Mouse (Mus musculus) kidney, embryonic 16.5 days (tissue): Measurements from ENCODE around the gene Slc17a8. TPM values are rescaled to one million over a fixed set of nuclear protein-coding genes. Genes with fewer than 3 reads are reported as not detected.
"Not testable (repeated sequence)": the region's sequence is repeated elsewhere in the genome, so short reads cannot be mapped to it uniquely, and the experiment has no call there.

Experiments
- ATAC-seq: fragments of 200-750 bp; cut with Nextera tagmentation; 2 replicates; pipeline ENCODE4 v1.8.0; 2017; ENCODE audit warnings: moderate TSS enrichment; ENCODE audit not compliant: low FRiP score, low TSS enrichment
- H3K27ac ChIP-seq: fragments of 300-500 bp; sonication (generic); 2 replicates; pipeline ENCODE4 v1.5.1; 2014; ENCODE audit warnings: low read length
- H3K27me3 ChIP-seq: fragments of 300-500 bp; sonication (generic); 2 replicates; pipeline ENCODE4 v1.6.1; 2014; ENCODE audit warnings: low read length, control low read depth, mixed read lengths; ENCODE audit not compliant: insufficient read depth
- H3K36me3 ChIP-seq: fragments of 300-500 bp; sonication (generic); 2 replicates; pipeline ENCODE4 v1.6.1; 2014; ENCODE audit warnings: low read length, control low read depth, mixed read lengths; ENCODE audit not compliant: insufficient read depth
- H3K4me1 ChIP-seq: fragments of 300-500 bp; sonication (generic); 2 replicates; pipeline ENCODE4 v1.6.1; 2014; ENCODE audit warnings: low read length, control low read depth, mixed read lengths; ENCODE audit not compliant: insufficient read depth
- H3K4me2 ChIP-seq: fragments of 300-500 bp; sonication (generic); replicated peaks from 2 replicates; pipeline ENCODE4 v1.6.1; 2014; ENCODE audit warnings: low read depth, low read length
- H3K4me3 ChIP-seq: fragments of 300-500 bp; sonication (generic); 2 replicates; pipeline ENCODE4 v1.5.1; 2014; ENCODE audit warnings: mild to moderate bottlenecking, low read length
- H3K9ac ChIP-seq: fragments of 300-500 bp; sonication (generic); replicated peaks from 2 replicates; pipeline ENCODE4 v1.6.1; 2014; ENCODE audit warnings: low read length
- H3K9me3 ChIP-seq: fragments of 300-500 bp; sonication (generic); 2 replicates; pipeline ENCODE4 v1.6.1; 2016; ENCODE audit warnings: low read length, control low read depth
- WGBS: fragments of 180-500 bp; shearing (Covaris S2); extraction: QIAGEN DNeasy Blood & Tissue Kit; methylation state at CpG from one replicate; pipeline ENCODE4 v1.1.7; 2014; 5-methylcytosine and 5-hydroxymethylcytosine counted together
- polyA plus RNA-seq: library from polyadenylated mRNA; unstranded; fragments of >200 nt; fragmentation: Nextera tagmentation; extraction: Ambion mirVana; gene quantifications from 2 replicates; pipeline ENCODE4 v1.2.1, GENCODE M21; 2015

The Slc17a8 gene
- polyA plus RNA-seq = 1.2 and 2.1 TPM in 2 replicates

- Histone ChIP-seq H3K4me1 (no peaks in the 10 kb centered on the region), H3K27me3 (no peaks in the 10 kb centered on the region), H3K36me3 (no peaks in the 10 kb centered on the region), H3K27ac (no peak within 1 kb of the TSS), H3K4me3 (no peak within 1 kb of the TSS), H3K9ac (no peak within 1 kb of the TSS), H3K9me3 (no peaks in the 10 kb centered on the region), H3K4me2 (no peak within 1 kb of the TSS)
- ATAC-seq = no peak
- 33% methylated on average over 7 of the region's 7 CpGs for WGBS
These were observed at the start of gene Slc17a8 for GRCm38 (mm10) chr10:89621129-89621528. Gene Slc17a8 (minus strand): TSS chr10:89621253.

- not testable (repeated sequence) for H3K9me3 ChIP-seq
- WGBS = 91% methylated on average over 5 of the region's 5 CpGs
These were observed 49.3 kb upstream of the Slc17a8 start for GRCm38 (mm10) chr10:89670371-89670770.

DNA sequence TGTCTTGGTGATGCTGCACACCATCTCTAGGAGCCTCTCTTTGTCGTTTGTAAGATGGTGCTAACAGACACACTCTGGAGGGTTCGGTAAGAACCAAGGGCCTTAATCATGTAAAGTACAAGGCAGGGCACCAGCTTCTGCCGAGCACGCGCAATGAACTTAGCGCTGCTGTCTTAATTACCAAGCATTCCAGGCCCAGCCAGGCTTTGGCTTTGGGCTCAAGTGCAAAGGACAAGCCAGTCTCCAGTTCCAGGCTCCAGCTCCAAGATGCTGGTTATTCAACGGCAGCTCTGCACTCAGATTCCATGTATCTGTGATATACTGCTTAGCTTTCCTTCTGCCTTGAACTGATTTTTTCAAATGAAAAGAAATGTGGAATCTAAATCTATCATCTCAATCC, 46.5 kb upstream of the Slc17a8 start:
- no peak overlapping the region for H3K9ac ChIP-seq
- H3K4me2 ChIP-seq = no peak overlapping the region
- no peaks in the 10 kb centered on the region for H3K36me3 ChIP-seq
- no peak overlapping the region for H3K27ac ChIP-seq
- no peak for ATAC-seq
- 81% methylated on average over 7 of the region's 7 CpGs for WGBS
- H3K27me3 ChIP-seq = no peaks in the 10 kb centered on the region
- H3K9me3 ChIP-seq = no peaks in the 10 kb centered on the region
- H3K4me1 ChIP-seq = 0 out of 2 replicates have a peak, but pooled peaks cover 6% of the 10 kb centered on the region
- no peak overlapping the region for H3K4me3 ChIP-seq

More at GRCm38 (mm10) chr10:89670371-89670770, 49.3 kb upstream of the Slc17a8 start:
- ATAC-seq, H3K9ac ChIP-seq, H3K36me3 ChIP-seq, H3K4me2 ChIP-seq, H3K27me3 ChIP-seq, H3K27ac ChIP-seq, H3K4me1 ChIP-seq, H3K4me3 ChIP-seq: not testable (repeated sequence)

DNA sequence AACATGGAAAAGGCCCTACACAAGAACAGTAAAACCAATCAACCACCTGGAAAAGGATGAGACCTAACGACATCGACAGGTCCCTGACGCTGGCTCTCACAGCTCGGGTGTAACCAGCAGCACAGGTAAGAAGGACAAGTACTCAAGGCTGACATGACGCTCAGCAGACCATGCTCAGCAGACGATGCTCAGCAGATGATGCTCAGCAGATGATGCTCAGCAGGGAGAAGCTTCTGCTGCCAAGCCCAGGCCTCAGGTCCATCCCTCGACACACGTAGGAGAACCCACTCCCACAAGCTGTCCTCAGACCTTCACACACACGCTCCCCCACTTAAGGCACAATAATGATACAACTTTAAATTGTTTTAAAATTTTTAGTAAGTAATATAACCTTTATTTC, 44.6 kb upstream of the Slc17a8 start:
- 0 out of 2 replicates have a peak, but pooled peaks have one; percentile 31 for ATAC-seq
- Histone ChIP-seq H3K9me3 (no peaks in the 10 kb centered on the region), H3K9ac (no peak overlapping the region), H3K4me1 (0 out of 2 replicates have a peak, but pooled peaks cover 6% of the 10 kb centered on the region), H3K4me3 (no peak overlapping the region), H3K36me3 (peaks cover 10% of the 10 kb centered on the region), H3K4me2 (no peak overlapping the region), H3K27me3 (no peaks in the 10 kb centered on the region), H3K27ac (no peak overlapping the region; the same call in 1 of the 2 replicates)
- WGBS = 82% methylated on average over 9 of the region's 9 CpGs

GRCm38 (mm10) chr10:89664977-89665645, 44.1 kb upstream of the Slc17a8 start:
- peak; percentile 95 for ATAC-seq
- 62% methylated on average over 8 of the region's 8 CpGs for WGBS
- no peak overlapping the region for H3K4me2 ChIP-seq

GRCm38 (mm10) chr10:89656366-89656765, 35.3 kb upstream of the Slc17a8 start:
- H3K4me3 ChIP-seq = no peak overlapping the region
- H3K9ac ChIP-seq = no peak overlapping the region
- no peaks in the 10 kb centered on the region for H3K4me1 ChIP-seq
- H3K9me3 ChIP-seq = no peaks in the 10 kb centered on the region
- 88% methylated on average over 5 of the region's 5 CpGs for WGBS
- no peak overlapping the region for H3K27ac ChIP-seq
- peaks cover 52% of the 10 kb centered on the region for H3K36me3 ChIP-seq
- H3K4me2 ChIP-seq = no peak overlapping the region
- ATAC-seq = no peak
- H3K27me3 ChIP-seq = no peaks in the 10 kb centered on the region

More at GRCm38 (mm10) chr10:89664977-89665645, 44.1 kb upstream of the Slc17a8 start:
- peaks cover 11% of the 10 kb centered on the region for H3K36me3 ChIP-seq
- H3K27ac ChIP-seq = no peak overlapping the region; the same call in 1 of the 2 replicates
- H3K9me3 ChIP-seq = no peaks in the 10 kb centered on the region
- 0 out of 2 replicates have a peak, but pooled peaks cover 6% of the 10 kb centered on the region for H3K4me1 ChIP-seq
- H3K27me3 ChIP-seq = no peaks in the 10 kb centered on the region
- no peak overlapping the region for H3K4me3 ChIP-seq
- no peak overlapping the region for H3K9ac ChIP-seq

- no peak overlapping the region for H3K4me2 ChIP-seq
- H3K9me3 ChIP-seq = no peaks in the 10 kb centered on the region
- no peaks in the 10 kb centered on the region for H3K27me3 ChIP-seq
- ATAC-seq = no peak
- H3K4me1 ChIP-seq = no peaks in the 10 kb centered on the region
- H3K4me3 ChIP-seq = no peak overlapping the region
- WGBS = 89% methylated on average over 8 of the region's 8 CpGs
- no peak overlapping the region for H3K27ac ChIP-seq
- H3K36me3 ChIP-seq = peaks cover 50% of the 10 kb centered on the region
- no peak overlapping the region for H3K9ac ChIP-seq
These were observed 31.9 kb upstream of the Slc17a8 start for GRCm38 (mm10) chr10:89652912-89653311.

- Histone ChIP-seq H3K4me3 (no peak overlapping the region), H3K4me2 (no peak overlapping the region), H3K9me3 (no peaks in the 10 kb centered on the region), H3K9ac (no peak overlapping the region), H3K4me1 (no peaks in the 10 kb centered on the region), H3K27me3 (no peaks in the 10 kb centered on the region), H3K27ac (no peak overlapping the region), H3K36me3 (peaks cover 41% of the 10 kb centered on the region)
- 91% methylated on average over 1 of the region's 1 CpGs for whole genome bisulfite sequencing
- no peak for ATAC-seq
These were observed 30.6 kb upstream of the Slc17a8 start for GRCm38 (mm10) chr10:89651691-89652090.

DNA sequence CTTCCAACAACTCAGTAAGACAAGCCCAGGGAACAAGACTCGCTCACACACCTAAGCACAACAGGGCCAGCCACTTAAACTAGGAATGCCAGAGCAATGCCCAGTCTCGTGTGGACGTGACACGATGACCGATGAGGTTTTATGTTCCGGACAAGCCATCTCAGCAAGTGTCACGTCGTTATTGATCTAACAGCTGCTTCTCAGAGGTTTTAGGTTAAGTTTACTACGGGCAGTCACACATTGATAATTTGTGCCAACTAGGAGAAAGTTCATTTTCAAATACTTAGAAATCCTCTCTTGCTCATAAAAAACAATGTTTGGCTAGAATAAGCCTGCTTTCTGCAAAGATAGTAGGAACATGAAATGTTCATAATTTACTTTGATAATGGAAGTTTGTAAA, 25.9 kb upstream of the Slc17a8 start:
- Histone ChIP-seq H3K4me3 (no peak overlapping the region), H3K4me1 (no peaks in the 10 kb centered on the region), H3K27me3 (no peaks in the 10 kb centered on the region), H3K9me3 (no peaks in the 10 kb centered on the region), H3K36me3 (peaks cover 29% of the 10 kb centered on the region), H3K4me2 (no peak overlapping the region), H3K27ac (no peak overlapping the region), H3K9ac (no peak overlapping the region)
- ATAC-seq = no peak
- 74% methylated on average over 9 of the region's 9 CpGs for WGBS

DNA sequence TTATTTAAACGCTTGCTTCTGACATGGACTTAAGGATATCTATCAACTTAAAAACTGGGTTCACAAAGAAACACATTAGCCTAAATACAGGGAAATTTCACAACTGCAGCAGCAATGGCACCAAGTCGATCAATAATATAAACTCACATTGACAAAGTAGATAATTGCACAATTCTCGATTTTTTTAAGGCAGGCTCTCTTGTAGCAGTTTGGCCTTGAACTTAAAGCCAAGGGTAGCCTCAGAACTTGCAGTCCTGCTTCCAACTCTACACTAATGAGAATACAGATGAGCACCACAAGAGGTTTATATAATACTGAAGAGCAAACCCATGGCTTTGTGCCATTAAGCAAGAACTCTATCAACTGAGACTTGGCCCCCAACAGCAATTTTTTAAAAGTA, 15.9 kb upstream of the Slc17a8 start:
- Histone ChIP-seq H3K4me1 (no peaks in the 10 kb centered on the region), H3K4me2 (no peak overlapping the region), H3K27me3 (no peaks in the 10 kb centered on the region), H3K36me3 (peaks cover 17% of the 10 kb centered on the region), H3K9ac (no peak overlapping the region), H3K4me3 (no peak overlapping the region), H3K27ac (no peak overlapping the region), H3K9me3 (no peaks in the 10 kb centered on the region)
- ATAC-seq = no peak
- WGBS = 90% methylated on average over 3 of the region's 3 CpGs
